Comparison of ENCODE assay signal across 9 mouse cellular contexts in the genomic region with DNA sequence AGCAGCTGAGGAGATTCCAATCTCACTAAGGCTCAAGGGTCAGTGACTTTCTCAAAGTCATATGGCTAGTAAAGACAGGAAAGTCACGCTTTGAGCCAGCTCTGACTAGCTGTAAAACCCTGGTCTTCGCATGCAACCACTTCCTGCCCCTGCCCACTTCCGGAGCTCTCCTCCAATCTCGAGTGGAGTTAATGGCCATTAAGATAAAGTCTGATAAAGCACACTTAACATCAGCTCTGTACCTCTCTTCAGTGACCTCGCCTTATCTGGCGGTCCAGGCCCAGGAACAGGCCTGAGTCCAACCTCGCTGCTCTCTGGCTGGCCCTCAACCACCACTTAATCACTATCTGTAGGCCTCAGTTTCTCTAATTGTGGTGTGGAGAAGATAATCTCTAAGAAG. TPM values are rescaled to one million over a fixed set of nuclear protein-coding genes. Genes with fewer than 3 reads are reported as not detected.
A peak's percentile ranks its signal among the peaks of the same experiment; 100 is the strongest.
DNase-seq lines count a peak whose midpoint lies in the region.
"Had no signal": no experiment of that assay in that cellular context is flagged by ENCODE, and none has a peak within 500 bp of the region (broad histone marks: within the 10 kb centered on the region; RNA-seq: fewer than 3 reads in every experiment).

No protein-coding gene starts in this region.

- peak; percentile 37 for DNase-seq in CD4-positive, CD25-positive, alpha-beta regulatory T cell, adult 2 months (ENCODE audit: low read depth, low spot score)
- DNase-seq in c-Kit-positive CD71-positive TER-119-positive erythroid progenitor cells, embryonic 14.5 days (ENCODE audit: low spot score): peak; percentile 68
- DNase-seq in kidney, postnatal 14 days: peak; percentile 55
- no peak for DNase-seq in thymus, adult 18-20 months
- no peak for DNase-seq in cerebellum, adult 8-10 months
- no peak for DNase-seq in ovary, postnatal 14 days (ENCODE audit: low spot score)
- DNase-seq in layer of hippocampus, postnatal 36 days: no peak
- DNase-seq: adrenal gland, postnatal 36 days had no signal

- peaks cover 85% of the 10 kb centered on the region for H3K27me3 ChIP-seq in megakaryocyte, embryonic 14.5 days (replicated peaks)

- H3K4me1 ChIP-seq in megakaryocyte, embryonic 14.5 days: peaks cover 86% of the 10 kb centered on the region

- H3K9me3 ChIP-seq in megakaryocyte, embryonic 14.5 days: no peaks in the 10 kb centered on the region

- H3K4me3 ChIP-seq in megakaryocyte, embryonic 14.5 days (replicated peaks): peak overlapping the region; percentile 6

- no peaks in the 10 kb centered on the region for H3K36me3 ChIP-seq in megakaryocyte, embryonic 14.5 days (replicated peaks; ENCODE audit: low read length)

RNA-seq across cellular contexts. Expression of a gene that starts 26.7 kb away (rescaled TPM):
- polyA plus RNA-seq in megakaryocyte, embryonic 14.5 days (2012; ENCODE audit: insufficient read depth, low replicate concordance): 6.4 and 8.7 TPM in 2 replicates
- 1 to 10 TPM; 5.8 TPM for total RNA-seq in layer of hippocampus, postnatal 36 days (2021)

RNA-seq across cellular contexts. Expression of a gene that starts 44.9 kb away (rescaled TPM):
- 2.2 and 17.4 TPM in 2 replicates for polyA plus RNA-seq in megakaryocyte, embryonic 14.5 days (2012; ENCODE audit: insufficient read depth, low replicate concordance)
- 10 to 100 TPM; 84.4 to 95.9 TPM for total RNA-seq in layer of hippocampus, postnatal 36 days (2021)

RNA-seq across cellular contexts. Expression of a gene that starts 45.0 kb away (rescaled TPM):
- polyA plus RNA-seq in megakaryocyte, embryonic 14.5 days (2012; ENCODE audit: insufficient read depth, low replicate concordance): 0.90 and 2.0 TPM in 2 replicates
- total RNA-seq in layer of hippocampus, postnatal 36 days (2021): 10 to 100 TPM; 31.8 to 34.8 TPM

RNA-seq across cellular contexts. Expression of a gene that starts 52.9 kb away (rescaled TPM):
- polyA plus RNA-seq in megakaryocyte, embryonic 14.5 days (2012; ENCODE audit: insufficient read depth, low replicate concordance): not detected in 2 replicates
- total RNA-seq in layer of hippocampus, postnatal 36 days (2021): 1 to 10 TPM in 1 of 2 experiments, under 1 TPM in 1; 0.56 to 1.1 TPM

Comparison
In these comparisons a context has a peak if more than half of its experiments do, and no peak if none do; other contexts are left out.
1. DNase-seq: peak in CD4-positive, CD25-positive, alpha-beta regulatory T cell, adult 2 months (single experiment), c-Kit-positive CD71-positive TER-119-positive erythroid progenitor cells, embryonic 14.5 days (single experiment) and kidney, postnatal 14 days (single experiment); none in thymus, adult 18-20 months (0 of 2), cerebellum, adult 8-10 months (single experiment), ovary, postnatal 14 days (single experiment) and layer of hippocampus, postnatal 36 days (0 of 2).